Mouse (Mus musculus) MEL (cell line): ENCODE data around the gene Rbm12. TPM values are rescaled to one million over a fixed set of nuclear protein-coding genes. Genes with fewer than 3 reads are reported as not detected.

Experiments used
- DNase-seq: peaks from one replicate; pipeline ENCODE4 v3.0.0; 2011; ENCODE audit warnings: low read depth, low spot score
- H3K27ac ChIP-seq: 2 replicates; pipeline ENCODE4 v1.5.1; 2012; ENCODE audit warnings: low read depth, mild to moderate bottlenecking, control low read depth, low read length, moderate library complexity; ENCODE audit not compliant: control insufficient read depth
- H3K27me3 ChIP-seq, 2 experiments: fragments of 150-350 bp in 1 of 2; sonication (generic) in 1 of 2; 2 replicates each; pipeline ENCODE4 v1.6.1; 2012; ENCODE audit warnings: low read length in 2 of 2, mild to moderate bottlenecking in 2 of 2, improper control_type of control experiment in 1 of 2, moderate library complexity in 1 of 2; ENCODE audit not compliant: insufficient read depth in 2 of 2, control insufficient read depth in 1 of 2
- H3K36me3 ChIP-seq, 2 experiments: 2 replicates each; pipeline ENCODE4 v1.6.1; 2012 to 2014; ENCODE audit warnings: low read length in 2 of 2, improper control_type of control experiment in 1 of 2, inconsistent platforms in 1 of 2, mild to moderate bottlenecking in 1 of 2; ENCODE audit not compliant: insufficient read depth in 2 of 2, control insufficient read depth in 1 of 2
- H3K4me1 ChIP-seq, 2 experiments: fragments of 150-350 bp in 1 of 2; sonication (generic) in 1 of 2; 2 replicates each; pipeline ENCODE4 v1.6.1; 2012; ENCODE audit warnings: low read length in 2 of 2, improper control_type of control experiment in 1 of 2, mild to moderate bottlenecking in 1 of 2; ENCODE audit not compliant: insufficient read depth in 2 of 2, control insufficient read depth in 1 of 2
- H3K4me3 ChIP-seq, 2 experiments: fragments of 150-350 bp in 1 of 2; sonication (generic) in 1 of 2; 2 replicates each; pipeline ENCODE4 v1.5.1; 2012; ENCODE audit warnings: low read depth in 2 of 2, low read length in 2 of 2, mild to moderate bottlenecking in 2 of 2, moderate library complexity in 2 of 2, control low read depth in 1 of 2, improper control_type of control experiment in 1 of 2; ENCODE audit not compliant: control insufficient read depth in 1 of 2, insufficient read depth in 1 of 2
- H3K79me2 ChIP-seq: 2 replicates; pipeline ENCODE4 v1.6.1; 2012; ENCODE audit warnings: mild to moderate bottlenecking, low read length, moderate library complexity; ENCODE audit not compliant: control insufficient read depth, poor library complexity, insufficient read depth
- H3K9ac ChIP-seq: 2 replicates; pipeline ENCODE4 v1.6.1; 2012; ENCODE audit warnings: low read depth, mild to moderate bottlenecking, control low read depth, low read length, moderate library complexity; ENCODE audit not compliant: control insufficient read depth, poor library complexity, severe bottlenecking
- H3K9me3 ChIP-seq: fragments of 150-350 bp; sonication (generic); replicated peaks from 2 replicates; pipeline ENCODE4 v1.6.1; 2012; ENCODE audit warnings: mild to moderate bottlenecking, low read length, improper control_type of control experiment, moderate library complexity; ENCODE audit not compliant: insufficient read depth
- BHLHE40 ChIP-seq: IDR thresholded peaks from 2 replicates; pipeline ENCODE4 v1.6.1; 2012; ENCODE audit warnings: low read depth, mild to moderate bottlenecking, inconsistent platforms, low read length, improper control_type of control experiment, borderline replicate concordance
- CHD1 ChIP-seq: IDR thresholded peaks from 2 replicates; pipeline ENCODE4 v1.6.1; 2012; ENCODE audit warnings: low read depth, mild to moderate bottlenecking, inconsistent platforms, low read length, improper control_type of control experiment
- CTCF ChIP-seq, 3 experiments: IDR thresholded peaks in 2 of 3; conservative IDR thresholded peaks in 1 of 3; 2 replicates each; pipeline ENCODE4 v1.5.1; 2011 to 2012; ENCODE audit warnings: low read length in 3 of 3, low read depth in 2 of 3, mild to moderate bottlenecking in 2 of 3, improper control_type of control experiment in 1 of 3, inconsistent platforms in 1 of 3, mixed read lengths in 1 of 3, moderate library complexity in 1 of 3; ENCODE audit not compliant: control insufficient read depth in 1 of 3, insufficient read depth in 1 of 3, poor library complexity in 1 of 3, severe bottlenecking in 1 of 3
- E2F4 ChIP-seq: IDR thresholded peaks from 2 replicates; pipeline ENCODE4 v1.6.1; 2011; ENCODE audit warnings: low read depth, low read length, improper control_type of control experiment, borderline replicate concordance
- ELF1 ChIP-seq: IDR thresholded peaks from 2 replicates; pipeline ENCODE4 v1.6.1; 2014; ENCODE audit warnings: low read depth, mild to moderate bottlenecking, inconsistent platforms, low read length, improper control_type of control experiment, moderate library complexity
- EP300 ChIP-seq, 2 experiments: IDR thresholded peaks; 2 replicates each; pipeline ENCODE4 v1.6.1; 2011; ENCODE audit warnings: improper control_type of control experiment in 2 of 2, low read length in 2 of 2, low read depth in 1 of 2, mild to moderate bottlenecking in 1 of 2
- ETS1 ChIP-seq: IDR thresholded peaks from 2 replicates; pipeline ENCODE4 v1.6.1; 2012; ENCODE audit warnings: low read depth, mild to moderate bottlenecking, inconsistent platforms, low read length, improper control_type of control experiment, moderate library complexity
- GABPA ChIP-seq: IDR thresholded peaks from 2 replicates; pipeline ENCODE4 v1.6.1; 2012; ENCODE audit warnings: low read depth, mild to moderate bottlenecking, inconsistent platforms, low read length, improper control_type of control experiment, moderate library complexity
- HCFC1 ChIP-seq: IDR thresholded peaks from 2 replicates; pipeline ENCODE4 v1.6.1; 2012; ENCODE audit warnings: low read depth, mild to moderate bottlenecking, inconsistent platforms, low read length, improper control_type of control experiment, moderate library complexity
- JUND ChIP-seq: IDR thresholded peaks from 2 replicates; pipeline ENCODE4 v1.6.1; 2011; ENCODE audit warnings: low read depth, mild to moderate bottlenecking, improper control_type of control experiment, low read length
- KAT2A ChIP-seq: conservative IDR thresholded peaks from 2 replicates; pipeline ENCODE4 v1.6.1; 2012; ENCODE audit warnings: low read depth, low read length, improper control_type of control experiment, inconsistent platforms
- MAFK ChIP-seq: IDR thresholded peaks from 2 replicates; pipeline ENCODE4 v1.6.1; 2011; ENCODE audit warnings: low read depth, mild to moderate bottlenecking, low read length, improper control_type of control experiment, borderline replicate concordance
- MAX ChIP-seq: IDR thresholded peaks from 2 replicates; pipeline ENCODE4 v1.6.1; 2011; ENCODE audit warnings: low read length, improper control_type of control experiment
- MEF2A ChIP-seq: IDR thresholded peaks from 2 replicates; pipeline ENCODE4 v1.6.1; 2014; ENCODE audit warnings: low read depth, mild to moderate bottlenecking, inconsistent platforms, low read length, improper control_type of control experiment; ENCODE audit not compliant: poor library complexity, insufficient replicate concordance, severe bottlenecking; ENCODE audit errors: extremely low read depth
- MXI1 ChIP-seq: IDR thresholded peaks from 2 replicates; pipeline ENCODE4 v1.6.1; 2011; ENCODE audit warnings: mild to moderate bottlenecking, low read depth, low read length, improper control_type of control experiment
- MYB ChIP-seq: IDR thresholded peaks from 2 replicates; pipeline ENCODE4 v1.6.1; 2011; ENCODE audit warnings: mild to moderate bottlenecking, low read depth, low read length, improper control_type of control experiment
- MYC ChIP-seq: IDR thresholded peaks from 2 replicates; pipeline ENCODE4 v1.6.1; 2011; ENCODE audit warnings: low read depth, mild to moderate bottlenecking, low read length, improper control_type of control experiment, moderate library complexity
- NELFE ChIP-seq: IDR thresholded peaks from 2 replicates; pipeline ENCODE4 v1.6.1; 2011; ENCODE audit warnings: low read depth, low read length, improper control_type of control experiment
- NRF1 ChIP-seq: IDR thresholded peaks from 2 replicates; pipeline ENCODE4 v1.6.1; 2014; ENCODE audit warnings: low read depth, mild to moderate bottlenecking, inconsistent platforms, low read length, improper control_type of control experiment, moderate library complexity; ENCODE audit not compliant: poor library complexity, insufficient read depth, severe bottlenecking
- POLR2A ChIP-seq, 2 experiments: IDR thresholded peaks; 2 replicates each; pipeline ENCODE4 v1.6.1; 2011 to 2012; ENCODE audit warnings: low read length in 2 of 2, mild to moderate bottlenecking in 2 of 2, control low read depth in 1 of 2, improper control_type of control experiment in 1 of 2, low read depth in 1 of 2, moderate library complexity in 1 of 2; ENCODE audit not compliant: control insufficient read depth in 1 of 2, insufficient read depth in 1 of 2, poor library complexity in 1 of 2
- POLR2AphosphoS2 ChIP-seq: IDR thresholded peaks from 2 replicates; pipeline ENCODE4 v1.6.1; 2011; ENCODE audit warnings: low read length, improper control_type of control experiment
- POLR2AphosphoS5 ChIP-seq: IDR thresholded peaks from 2 replicates; pipeline ENCODE4 v1.6.1; 2012; ENCODE audit warnings: low read depth, borderline replicate concordance, mild to moderate bottlenecking, inconsistent platforms, low read length, moderate library complexity, mixed read lengths
- RAD21 ChIP-seq: IDR thresholded peaks from 2 replicates; pipeline ENCODE4 v1.6.1; 2011; ENCODE audit warnings: mild to moderate bottlenecking, low read depth, low read length, improper control_type of control experiment
- RCOR1 ChIP-seq: IDR thresholded peaks from 2 replicates; pipeline ENCODE4 v1.6.1; 2012; ENCODE audit warnings: low read depth, mild to moderate bottlenecking, inconsistent platforms, low read length, improper control_type of control experiment
- SIN3A ChIP-seq: IDR thresholded peaks from 2 replicates; pipeline ENCODE4 v1.6.1; 2012; ENCODE audit warnings: low read length, improper control_type of control experiment, inconsistent platforms
- SMC3 ChIP-seq: IDR thresholded peaks from 2 replicates; pipeline ENCODE4 v1.6.1; 2011; ENCODE audit warnings: low read depth, low read length, improper control_type of control experiment
- TBP ChIP-seq: IDR thresholded peaks from 2 replicates; pipeline ENCODE4 v1.8.0; 2011; ENCODE audit warnings: low read depth, low read length, improper control_type of control experiment
- TCF12 ChIP-seq: IDR thresholded peaks from 2 replicates; pipeline ENCODE4 v1.6.1; 2014; ENCODE audit warnings: low read depth, mild to moderate bottlenecking, inconsistent platforms, low read length, improper control_type of control experiment, moderate library complexity
- UBTF ChIP-seq: IDR thresholded peaks from 2 replicates; pipeline ENCODE4 v1.6.1; 2012; ENCODE audit warnings: low read depth, mild to moderate bottlenecking, inconsistent platforms, low read length, improper control_type of control experiment, moderate library complexity, borderline replicate concordance; ENCODE audit not compliant: insufficient read depth
- USF1 ChIP-seq: IDR thresholded peaks from 2 replicates; pipeline ENCODE4 v1.6.1; 2014; ENCODE audit warnings: low read depth, mild to moderate bottlenecking, inconsistent platforms, low read length, improper control_type of control experiment, moderate library complexity
- USF2 ChIP-seq, 2 experiments: IDR thresholded peaks; 2 replicates each; pipeline ENCODE4 v1.6.1; 2011 to 2012; ENCODE audit warnings: improper control_type of control experiment in 2 of 2, low read length in 2 of 2, borderline replicate concordance in 1 of 2, inconsistent platforms in 1 of 2, low read depth in 1 of 2, mild to moderate bottlenecking in 1 of 2; ENCODE audit not compliant: insufficient read depth in 1 of 2
- ZC3H11A ChIP-seq: IDR thresholded peaks from 2 replicates; pipeline ENCODE4 v1.6.1; 2012; ENCODE audit warnings: low read depth, mild to moderate bottlenecking, inconsistent platforms, low read length, improper control_type of control experiment
- ZKSCAN1 ChIP-seq: IDR thresholded peaks from 2 replicates; pipeline ENCODE4 v1.6.1; 2012; ENCODE audit warnings: low read depth, mild to moderate bottlenecking, inconsistent platforms, low read length, improper control_type of control experiment, moderate library complexity
- ZMIZ1 ChIP-seq: IDR thresholded peaks from 2 replicates; pipeline ENCODE4 v1.6.1; 2012; ENCODE audit warnings: low read depth, mild to moderate bottlenecking, inconsistent platforms, low read length, improper control_type of control experiment, moderate library complexity
- ZNF384 ChIP-seq: IDR thresholded peaks from 2 replicates; pipeline ENCODE4 v1.6.1; 2012; ENCODE audit warnings: low read depth, mild to moderate bottlenecking, inconsistent platforms, low read length, improper control_type of control experiment
- polyA plus RNA-seq, 2 experiments: library from polyadenylated mRNA; stranded (reverse) in 1 of 2; unstranded in 1 of 2; fragments of >175 nt in 1 of 2; fragments of >200 nt in 1 of 2; gene quantifications; 2 replicates each; pipeline versions ENCODE4 v1.2.1 to v1.2.4; 2012; ENCODE audit warnings: low replicate concordance in 2 of 2, low read depth in 1 of 2; ENCODE audit not compliant: insufficient read length in 2 of 2, insufficient read depth in 1 of 2, missing spikeins in 1 of 2
- total RNA-seq: library from RNA; depleted of rRNA; stranded (reverse); fragments of 300-350 nt; gene quantifications from 2 replicates; pipeline ENCODE4 v1.2.3, GENCODE M21; 2012

Gene Rbm12
- total and polyA plus RNA-seq, 3 experiments = 13.4 to 42.5 (median 28.8) TPM

- Histone ChIP-seq H3K27me3 (no peaks in the 10 kb centered on the region), H3K4me1 (peaks cover 0 to 2% of the 10 kb centered on the region in 2 experiments; a peak in 1 of 4 replicates), H3K36me3 (peaks cover 17 to 19% of the 10 kb centered on the region in 2 experiments), H3K27ac (peak within 1 kb of the TSS; percentile 66), H3K9me3 (no peaks in the 10 kb centered on the region), H3K79me2 (peaks cover 16% of the 10 kb centered on the region), H3K9ac (peak within 1 kb of the TSS; percentile 70), H3K4me3 (peak within 1 kb of the TSS; percentile 69 to 78)
- DNase-seq = peak; percentile 97
- TF ChIP-seq NELFE (peak; percentile 89), USF1 (no peak), POLR2AphosphoS2 (peak; percentile 71; the same call in 1 of the 2 replicates), ZNF384 (no peak), GABPA (no peak), TBP (peak; percentile 75), MYC (peak; percentile 67; the same call in 1 of the 2 replicates), CHD1 (no peak), ZKSCAN1 (no peak), SIN3A (peak; percentile 86), NRF1 (peak; percentile 61), SMC3 (no peak), BHLHE40 (no peak), USF2 (IDR thresholded peaks at IDR 0.05; ENCODE audit: borderline replicate concordance in 1 of 2, insufficient read depth in 1 of 2, low read depth in 1 of 2, low read length in 2 of 2) (no peak), MYB (no peak), RCOR1 (0 out of 2 replicates have a peak, but pooled peaks have one; percentile 3), TCF12 (peak; percentile 74), MAX (peak; percentile 88), EP300 (IDR thresholded peaks at IDR 0.05; ENCODE audit: low read depth in 1 of 2, low read length in 2 of 2) (no peak), MEF2A (no peak), POLR2A (IDR thresholded peaks at IDR 0.05; ENCODE audit: control insufficient read depth in 1 of 2, insufficient read depth in 1 of 2, low read depth in 1 of 2, low read length in 2 of 2, poor library complexity in 1 of 2) (peak; percentile 24 to 94; a peak in 3 of 4 replicates), KAT2A (peak; percentile 72; the same call in 1 of the 2 replicates), CTCF (IDR thresholded peaks at IDR 0.05 in 2 of 3, conservative IDR thresholded peaks at IDR 0.05 in 1 of 3; ENCODE audit: control insufficient read depth in 1 of 3, insufficient read depth in 1 of 3, low read depth in 2 of 3, low read length in 3 of 3, poor library complexity in 1 of 3, severe bottlenecking in 1 of 3) (peak in 2 of 3 experiments; percentile 35 to 45; a peak in 4 of 6 replicates), UBTF (peak; percentile 80; the same call in 1 of the 2 replicates), ZMIZ1 (peak; percentile 78), MAFK (no peak), E2F4 (no peak), HCFC1 (peak; percentile 93), ETS1 (no peak; the same call in 1 of the 2 replicates), ZC3H11A (no peak), MXI1 (peak; percentile 91), ELF1 (peak; percentile 67; the same call in 1 of the 2 replicates), JUND (no peak), RAD21 (no peak), POLR2AphosphoS5 (0 out of 2 replicates have a peak, but pooled peaks have one; percentile 3)
Measured at GRCm38 (mm10) chr2:156143953-156144724, 32.4 kb upstream of the Rbm12 start, which contains the start of the genes Romo1 and Nfs1. TSS of gene Romo1 (plus strand) at chr2:156144039. TSS of gene Nfs1 (minus strand) at chr2:156144186.
